Mouse (Mus musculus) stomach, postnatal 0 days (tissue): ENCODE measurements around the gene Krt17. TPM values are rescaled to one million over a fixed set of nuclear protein-coding genes. Genes with fewer than 3 reads are reported as not detected.
A peak's percentile ranks its signal among the peaks of the same experiment; 100 is the strongest.

ENCODE experiments used
- ATAC-seq: fragments of 200-750 bp; cut with Nextera tagmentation; 2 replicates; pipeline ENCODE4 v1.8.0; 2017; ENCODE audit not compliant: low FRiP score, low TSS enrichment
- DNase-seq: peaks from one replicate; pipeline ENCODE4 v3.0.0-alpha.2; 2016; ENCODE audit warnings: low spot score
- H3K27ac ChIP-seq: fragments of 300-500 bp; sonication (generic); replicated peaks from 2 replicates; pipeline ENCODE4 v1.5.1; 2014; ENCODE audit warnings: mild to moderate bottlenecking, control low read depth
- H3K27me3 ChIP-seq: fragments of 300-500 bp; sonication (generic); 2 replicates; pipeline ENCODE4 v1.6.1; 2014; ENCODE audit warnings: low read length; ENCODE audit not compliant: control insufficient read depth, insufficient read depth
- H3K36me3 ChIP-seq: fragments of 300-500 bp; sonication (generic); 2 replicates; pipeline ENCODE4 v1.6.1; 2014; ENCODE audit warnings: low read length, mixed read lengths; ENCODE audit not compliant: control insufficient read depth, insufficient read depth
- H3K4me1 ChIP-seq: fragments of 300-500 bp; sonication (generic); replicated peaks from 2 replicates; pipeline ENCODE4 v1.6.1; 2014; ENCODE audit warnings: antibody characterized with exemption; ENCODE audit not compliant: control insufficient read depth, insufficient read depth
- H3K4me2 ChIP-seq: fragments of 300-500 bp; sonication (generic); replicated peaks from 2 replicates; pipeline ENCODE4 v1.6.1; 2014; ENCODE audit warnings: low read depth, mild to moderate bottlenecking, control low read depth, moderate library complexity
- H3K4me3 ChIP-seq: fragments of 300-500 bp; sonication (generic); 2 replicates; pipeline ENCODE4 v1.5.1; 2014; ENCODE audit warnings: low read depth, low read length, control low read depth
- H3K9ac ChIP-seq: fragments of 300-500 bp; sonication (generic); 2 replicates; pipeline ENCODE4 v1.6.1; 2014; ENCODE audit warnings: mild to moderate bottlenecking, low read length, control low read depth, mixed read lengths
- H3K9me3 ChIP-seq: fragments of 300-500 bp; sonication (generic); 2 replicates; pipeline ENCODE4 v1.6.1; 2016; ENCODE audit warnings: low read length; ENCODE audit not compliant: control insufficient read depth
- CTCF ChIP-seq: IDR thresholded peaks from 2 replicates; pipeline ENCODE4 v1.5.1; 2016; ENCODE audit warnings: antibody characterized with exemption, low read depth, mild to moderate bottlenecking, moderate library complexity
- EP300 ChIP-seq: optimal IDR thresholded peaks from 2 replicates; pipeline ENCODE3; 2016; ENCODE audit warnings: antibody characterized with exemption
- WGBS: fragments of 180-500 bp; shearing (Covaris S2); extraction: QIAGEN DNeasy Blood & Tissue Kit; methylation state at CpG from one replicate; pipeline ENCODE4 v1.1.7; 2014; 5-methylcytosine and 5-hydroxymethylcytosine counted together
- polyA plus RNA-seq: library from polyadenylated mRNA; unstranded; fragments of >200 nt; fragmentation: Nextera tagmentation; extraction: Ambion mirVana; gene quantifications from 2 replicates; pipeline ENCODE4 v1.2.1, GENCODE M21; 2015

Krt17 gene
- polyA plus RNA-seq, 1 experiment from 2014 or later, result 46.4 TPM

DNA sequence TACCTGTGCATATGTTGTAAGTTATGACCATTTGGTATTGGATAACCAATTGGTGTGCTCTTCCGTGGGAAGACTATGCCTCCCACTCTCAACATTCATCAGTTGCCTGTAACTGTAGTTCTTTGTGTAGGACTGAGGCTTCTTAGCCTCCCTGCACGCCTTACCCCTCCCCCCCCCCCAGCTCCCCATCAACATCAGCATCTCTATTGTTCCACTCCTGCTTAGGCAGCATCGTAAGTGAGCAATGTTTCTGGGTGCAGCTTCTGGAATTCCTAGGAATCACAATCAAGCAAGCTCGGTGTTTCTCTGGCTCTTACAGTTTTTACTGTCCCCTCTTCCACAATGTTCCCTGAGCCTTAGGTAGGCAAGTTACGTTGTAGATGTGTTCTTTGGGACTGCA lies 14.6 kb upstream of the Krt17 start:
- H3K9ac ChIP-seq, result no peak overlapping the region

GRCm38 (mm10) chr11:100274719-100275118 lies 13.9 kb upstream of the Krt17 start:
- no peaks in the 10 kb centered on the region for H3K27me3 ChIP-seq
- H3K27ac ChIP-seq, result no peak overlapping the region
- H3K36me3 ChIP-seq, result no peaks in the 10 kb centered on the region
- H3K9ac ChIP-seq, result no peak overlapping the region
- H3K9me3 ChIP-seq, result no peaks in the 10 kb centered on the region
- WGBS, result 59% methylated on average over 6 of the region's 7 CpGs
- no peak for DNase-seq
- no peaks in the 10 kb centered on the region for H3K4me1 ChIP-seq
- ATAC-seq, result no peak
- no peak overlapping the region for H3K4me3 ChIP-seq
- H3K4me2 ChIP-seq, result no peak overlapping the region
- TF ChIP-seq CTCF (no peak), EP300 (no peak)

More for the DNA sequence above, 14.6 kb upstream of the Krt17 start:
- DNase-seq (no peak), ATAC-seq (no peak)
- Histone ChIP-seq H3K4me3 (no peak overlapping the region), H3K27ac (no peak overlapping the region), H3K4me2 (no peak overlapping the region), H3K36me3 (no peaks in the 10 kb centered on the region), H3K27me3 (no peaks in the 10 kb centered on the region), H3K9me3 (no peaks in the 10 kb centered on the region), H3K4me1 (no peaks in the 10 kb centered on the region)
- WGBS, result 69% methylated on average over 5 of the region's 5 CpGs
- TF ChIP-seq CTCF, result no peak
- TF ChIP-seq EP300, result no peak

DNA sequence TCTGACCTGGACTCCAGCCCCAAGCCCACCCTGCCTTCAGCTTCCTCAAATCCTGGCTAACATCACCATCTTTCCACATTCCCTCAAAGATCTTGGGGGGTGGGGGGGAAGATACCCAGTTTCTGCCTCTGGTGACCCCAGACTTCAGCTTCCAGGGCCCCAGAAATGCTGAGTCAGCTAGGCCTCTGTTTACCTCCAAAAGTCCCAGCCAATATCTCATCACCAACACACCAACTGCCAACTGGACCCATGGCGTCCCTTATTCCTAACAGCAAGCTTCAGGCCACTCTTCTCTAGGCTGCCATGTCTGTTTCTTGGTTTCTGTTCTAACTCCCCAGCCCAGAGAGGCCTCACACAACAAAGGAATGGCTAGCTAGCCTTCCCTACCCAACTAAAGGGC lies 11.0 kb upstream of the Krt17 start:
- WGBS, result 92% methylated on average over 1 of the region's 1 CpGs
- Histone ChIP-seq H3K4me1 (no peaks in the 10 kb centered on the region), H3K9me3 (no peaks in the 10 kb centered on the region), H3K4me2 (no peak overlapping the region), H3K4me3 (no peak overlapping the region), H3K9ac (no peak overlapping the region), H3K27ac (no peak overlapping the region), H3K27me3 (no peaks in the 10 kb centered on the region), H3K36me3 (no peaks in the 10 kb centered on the region)
- ATAC-seq, result no peak
- no peak for DNase-seq
- no peak for TF ChIP-seq CTCF
- TF ChIP-seq EP300, result no peak

GRCm38 (mm10) chr11:100269821-100270332 lies 9.0 kb upstream of the Krt17 start, which contains the start of gene Krt42:
Gene Krt42 (minus strand): TSS chr11:100269871.
- no peak within 1 kb of the TSS for H3K4me3 ChIP-seq
- ATAC-seq (no peak), DNase-seq (no peak)
- no peaks in the 10 kb centered on the region for H3K9me3 ChIP-seq
- no peaks in the 10 kb centered on the region for H3K4me1 ChIP-seq
- no peak within 1 kb of the TSS for H3K4me2 ChIP-seq
- WGBS, result 78% methylated on average over 7 of the region's 7 CpGs
- TF ChIP-seq EP300, result no peak
- TF ChIP-seq CTCF, result no peak
- no peak within 1 kb of the TSS for H3K27ac ChIP-seq
- no peaks in the 10 kb centered on the region for H3K36me3 ChIP-seq
- H3K9ac ChIP-seq, result no peak within 1 kb of the TSS
- H3K27me3 ChIP-seq, result no peaks in the 10 kb centered on the region

- DNase-seq (no peak), ATAC-seq (no peak; the same call in 1 of the 2 replicates)
- 19% methylated on average over 13 of the region's 13 CpGs for WGBS
- no peak overlapping the region for H3K9ac ChIP-seq
- H3K4me1 ChIP-seq, result no peaks in the 10 kb centered on the region
- no peak overlapping the region for H3K4me3 ChIP-seq
- no peaks in the 10 kb centered on the region for H3K36me3 ChIP-seq
- H3K4me2 ChIP-seq, result no peak overlapping the region
- no peak for TF ChIP-seq CTCF
- no peak for TF ChIP-seq EP300
- no peaks in the 10 kb centered on the region for H3K27me3 ChIP-seq
- no peaks in the 10 kb centered on the region for H3K9me3 ChIP-seq
- H3K27ac ChIP-seq, result no peak overlapping the region
Observed at GRCm38 (mm10) chr11:100262058-100262980, 1.5 kb upstream of the Krt17 start.

DNA sequence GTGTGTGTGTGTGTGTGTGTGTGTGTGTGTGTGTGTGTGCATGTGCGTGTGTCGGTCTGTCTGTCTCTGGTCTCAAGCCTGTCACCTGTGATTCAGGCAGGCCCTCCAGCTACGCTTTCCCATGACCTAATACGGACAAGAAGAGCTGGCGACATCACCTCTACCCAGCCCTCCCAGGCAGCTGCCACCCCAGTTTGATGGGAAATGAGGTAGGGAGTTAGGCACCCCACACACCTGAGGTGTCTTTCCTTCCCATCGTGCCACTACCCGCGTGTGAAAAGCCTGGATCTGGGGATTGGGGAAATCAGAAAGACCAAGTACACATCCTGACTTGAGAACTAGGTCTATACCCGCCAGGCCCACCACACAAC lies 391 bp upstream of the Krt17 start:
- no peaks in the 10 kb centered on the region for H3K9me3 ChIP-seq
- H3K4me2 ChIP-seq, result no peak overlapping the region
- ATAC-seq (no peak), DNase-seq (no peak)
- 74% methylated on average over 9 of the region's 9 CpGs for WGBS
- no peaks in the 10 kb centered on the region for H3K4me1 ChIP-seq
- H3K36me3 ChIP-seq, result no peaks in the 10 kb centered on the region
- TF ChIP-seq CTCF (no peak), EP300 (no peak)
- no peak overlapping the region for H3K4me3 ChIP-seq
- no peak overlapping the region for H3K9ac ChIP-seq
- peak overlapping the region; percentile 24; the same call in 1 of the 2 replicates for H3K27ac ChIP-seq
- H3K27me3 ChIP-seq, result no peaks in the 10 kb centered on the region
